Mouse (Mus musculus): ENCODE measurements around the gene Ppp4r1. TPM values are rescaled to one million over a fixed set of nuclear protein-coding genes. Genes with fewer than 3 reads are reported as not detected.

Gene Ppp4r1
- total RNA-seq, 2 experiments from 2014 or later = 24.8 to 30.3 TPM

GRCm38 (mm10) chr17:65853326-65853725, 71.0 kb downstream of the Ppp4r1 start:
- intact Hi-C loops (cut with DNase I) = loop anchor here (5.0 kb wide), 1 partner anchor 146 kb away; no protein-coding TSS in a partner anchor
- no peak for TF ChIP-seq CTCF (IDR thresholded peaks at IDR 0.05)
- no peak overlapping the region for H3K4me3 ChIP-seq
- DNase-seq = no peak
- H3K27ac ChIP-seq = no peak overlapping the region

- Histone ChIP-seq H3K4me3 (no peak overlapping the region), H3K27ac (no peak overlapping the region)
- no peak for TF ChIP-seq CTCF (IDR thresholded peaks at IDR 0.05)
- no peak for DNase-seq
- intact Hi-C loops (cut with DNase I) = loop anchor here (5.0 kb wide), 1 partner anchor 147 kb away; no protein-coding TSS in a partner anchor
Measured at GRCm38 (mm10) chr17:65854006-65854405, 71.6 kb downstream of the Ppp4r1 start.

GRCm38 (mm10) chr17:65857617-65858016, 75.2 kb downstream of the Ppp4r1 start:
- intact Hi-C loops (cut with DNase I) = no loop called here
- no peak overlapping the region for H3K27ac ChIP-seq
- no peak overlapping the region for H3K4me3 ChIP-seq
- no peak for TF ChIP-seq CTCF (IDR thresholded peaks at IDR 0.05)
- no peak for DNase-seq

- Histone ChIP-seq H3K4me3 (no peak overlapping the region), H3K27ac (no peak overlapping the region)
- peak; percentile 68 for TF ChIP-seq CTCF (IDR thresholded peaks at IDR 0.05)
- intact Hi-C loops (cut with DNase I) = no loop called here
- no peak for DNase-seq
Measured at GRCm38 (mm10) chr17:65862579-65862978, 80.2 kb downstream of the Ppp4r1 start.

GRCm38 (mm10) chr17:65863830-65864229, 81.5 kb downstream of the Ppp4r1 start:
- Histone ChIP-seq H3K27ac (no peak overlapping the region), H3K4me3 (no peak overlapping the region)
- intact Hi-C loops (cut with DNase I) = no loop called here
- no peak for DNase-seq
- no peak for TF ChIP-seq CTCF (IDR thresholded peaks at IDR 0.05)

GRCm38 (mm10) chr17:65864742-65865141, 82.4 kb downstream of the Ppp4r1 start:
- intact Hi-C loops (cut with DNase I) = no loop called here
- TF ChIP-seq CTCF (IDR thresholded peaks at IDR 0.05) = peak; percentile 91
- H3K4me3 ChIP-seq = no peak overlapping the region
- no peak overlapping the region for H3K27ac ChIP-seq
- no peak for DNase-seq

- Histone ChIP-seq H3K27ac (no peak overlapping the region), H3K4me3 (no peak overlapping the region)
- intact Hi-C loops (cut with DNase I) = no loop called here
- no peak for DNase-seq
- no peak for TF ChIP-seq CTCF (IDR thresholded peaks at IDR 0.05)
Measured at GRCm38 (mm10) chr17:65865265-65865664, 82.9 kb downstream of the Ppp4r1 start.

- intact Hi-C loops (cut with DNase I) = no loop called here
- no peak overlapping the region for H3K27ac ChIP-seq
- no peak overlapping the region for H3K4me3 ChIP-seq
- no peak for DNase-seq
- TF ChIP-seq CTCF (IDR thresholded peaks at IDR 0.05) = no peak
Measured at GRCm38 (mm10) chr17:65866201-65866600, 83.8 kb downstream of the Ppp4r1 start.

- DNase-seq = no peak
- Histone ChIP-seq H3K27ac (no peak overlapping the region), H3K4me3 (no peak overlapping the region)
- no peak for TF ChIP-seq CTCF (IDR thresholded peaks at IDR 0.05)
- intact Hi-C loops (cut with DNase I) = no loop called here
Measured at GRCm38 (mm10) chr17:65867996-65868395, 85.6 kb downstream of the Ppp4r1 start.

GRCm38 (mm10) chr17:65869720-65870119, 87.3 kb downstream of the Ppp4r1 start:
- DNase-seq = no peak
- no peak overlapping the region for H3K4me3 ChIP-seq
- TF ChIP-seq CTCF (IDR thresholded peaks at IDR 0.05) = no peak
- H3K27ac ChIP-seq = no peak overlapping the region
- intact Hi-C loops (cut with DNase I) = loop anchor here (1.0 to 5.0 kb wide), 2 partner anchors 83 to 238 kb away; partner anchors contain the start of gene Twsg1

- TF ChIP-seq CTCF (IDR thresholded peaks at IDR 0.05) = peak; percentile 91; the same call in 1 of the 2 replicates
- Histone ChIP-seq H3K4me3 (no peak overlapping the region), H3K27ac (peak overlapping the region; percentile 25; the same call in 1 of the 2 replicates)
- DNase-seq = peak; percentile 83
- intact Hi-C loops (cut with DNase I) = loop anchor here (1.0 to 5.0 kb wide), 2 partner anchors 82 to 237 kb away; partner anchors contain the start of gene Twsg1
Measured at GRCm38 (mm10) chr17:65870146-65870545, 87.8 kb downstream of the Ppp4r1 start.

GRCm38 (mm10) chr17:65871641-65872041, 89.3 kb downstream of the Ppp4r1 start:
- Histone ChIP-seq H3K4me3 (no peak overlapping the region), H3K27ac (peak overlapping the region; percentile 39)
- intact Hi-C loops (cut with DNase I) = loop anchor here (5.0 kb wide), 1 partner anchor 81 kb away; the partner anchor contains the start of gene Twsg1
- no peak for DNase-seq
- TF ChIP-seq CTCF (IDR thresholded peaks at IDR 0.05) = no peak

GRCm38 (mm10) chr17:65872051-65872450, 89.7 kb downstream of the Ppp4r1 start:
- intact Hi-C loops (cut with DNase I) = loop anchor here (5.0 kb wide), 1 partner anchor 80 kb away; the partner anchor contains the start of gene Twsg1
- Histone ChIP-seq H3K27ac (peak overlapping the region; percentile 39), H3K4me3 (no peak overlapping the region)
- no peak for DNase-seq
- no peak for TF ChIP-seq CTCF (IDR thresholded peaks at IDR 0.05)

GRCm38 (mm10) chr17:65872652-65873051, 90.3 kb downstream of the Ppp4r1 start:
- TF ChIP-seq CTCF (IDR thresholded peaks at IDR 0.05) = peak; percentile 57
- intact Hi-C loops (cut with DNase I) = loop anchor here (5.0 kb wide), 1 partner anchor 80 kb away; the partner anchor contains the start of gene Twsg1
- no peak overlapping the region for H3K4me3 ChIP-seq
- DNase-seq = no peak
- no peak overlapping the region for H3K27ac ChIP-seq
